Mouse (Mus musculus): Measurements from ENCODE around the gene Rabl3.

GRCm38 (mm10) chr16:37614540-37614939 lies 74.9 kb downstream of the Rabl3 start:
- TF ChIP-seq CTCF (IDR thresholded peaks at IDR 0.05; ENCODE audit: control insufficient read depth, insufficient read depth, insufficient read length) = no peak
- TF ChIP-seq FOSL1 (IDR thresholded peaks at IDR 0.05; ENCODE audit: insufficient read depth, low read length, poor library complexity, severe bottlenecking) = no peak
